Mouse (Mus musculus) liver, embryonic 15.5 days (tissue): ENCODE measurements around the gene Ccdc62. TPM values are rescaled to one million over a fixed set of nuclear protein-coding genes. Genes with fewer than 3 reads are reported as not detected.
A peak's percentile ranks its signal among the peaks of the same experiment; 100 is the strongest.

Experiments used
- ATAC-seq: fragments of 200-750 bp; cut with Nextera tagmentation; 2 replicates; pipeline ENCODE4 v1.8.0; 2017; ENCODE audit warnings: moderate number of reproducible peaks, mild to moderate bottlenecking, moderate library complexity; ENCODE audit not compliant: insufficient read depth
- H3K27ac ChIP-seq: fragments of 300-500 bp; sonication (generic); replicated peaks from 2 replicates; pipeline ENCODE4 v1.5.1; 2015; ENCODE audit warnings: mild to moderate bottlenecking, inconsistent platforms
- H3K27me3 ChIP-seq: fragments of 300-500 bp; sonication (generic); 2 replicates; pipeline ENCODE4 v1.6.1; 2015; ENCODE audit warnings: mild to moderate bottlenecking, inconsistent platforms
- H3K36me3 ChIP-seq: fragments of 300-500 bp; sonication (generic); replicated peaks from 2 replicates; pipeline ENCODE4 v1.6.1; 2015; ENCODE audit warnings: moderate library complexity, mild to moderate bottlenecking, inconsistent platforms
- H3K4me1 ChIP-seq: fragments of 300-500 bp; sonication (generic); replicated peaks from 2 replicates; pipeline ENCODE4 v1.6.1; 2015; ENCODE audit warnings: inconsistent platforms
- H3K4me2 ChIP-seq: fragments of 300-500 bp; sonication (generic); 2 replicates; pipeline ENCODE4 v1.6.1; 2015; ENCODE audit warnings: moderate library complexity, mild to moderate bottlenecking, inconsistent platforms
- H3K4me3 ChIP-seq: fragments of 300-500 bp; sonication (generic); replicated peaks from 2 replicates; pipeline ENCODE4 v1.5.1; 2015; ENCODE audit warnings: mild to moderate bottlenecking, inconsistent platforms
- H3K9ac ChIP-seq: fragments of 300-500 bp; sonication (generic); 2 replicates; pipeline ENCODE4 v1.6.1; 2015; ENCODE audit warnings: moderate library complexity, mild to moderate bottlenecking, inconsistent platforms
- H3K9me3 ChIP-seq: fragments of 300-500 bp; sonication (generic); replicated peaks from 2 replicates; pipeline ENCODE4 v1.6.1; 2016; ENCODE audit warnings: inconsistent platforms
- WGBS: fragments of 180-500 bp; shearing (Covaris S2); methylation state at CpG from one replicate; pipeline ENCODE4 v1.1.7; 2015; ENCODE audit warnings: mixed read lengths; ENCODE audit not compliant: insufficient replicate concordance; 5-methylcytosine and 5-hydroxymethylcytosine counted together
- polyA plus RNA-seq: library from polyadenylated mRNA; unstranded; fragments of >200 nt; fragmentation: Nextera tagmentation; extraction: Ambion mirVana; gene quantifications from 2 replicates; pipeline ENCODE4 v1.2.1, GENCODE M21; 2015

Ccdc62 gene
- polyA plus RNA-seq, 1 experiment from 2014 or later, result 3.2 TPM

- Histone ChIP-seq H3K4me2 (no peak overlapping the region), H3K36me3 (no peaks in the 10 kb centered on the region), H3K9ac (no peak overlapping the region), H3K27ac (peak overlapping the region; percentile 55), H3K4me3 (no peak overlapping the region), H3K27me3 (peaks cover under 1% of the 10 kb centered on the region; the same call in 1 of the 2 replicates), H3K9me3 (no peaks in the 10 kb centered on the region), H3K4me1 (0 out of 2 replicates have a peak, but pooled peaks cover 14% of the 10 kb centered on the region)
- WGBS, result 75% methylated on average over 2 of the region's 2 CpGs
- peak; percentile 51; the same call in 1 of the 2 replicates for ATAC-seq
Observed at GRCm38 (mm10) chr5:123966759-123967158, 36.3 kb downstream of the Ccdc62 start.

GRCm38 (mm10) chr5:123968468-123968867 is 38.0 kb downstream of the Ccdc62 start:
- ATAC-seq, result no peak
- Histone ChIP-seq H3K4me1 (peaks cover 21% of the 10 kb centered on the region), H3K4me3 (no peak overlapping the region), H3K27ac (no peak overlapping the region), H3K9me3 (no peaks in the 10 kb centered on the region), H3K4me2 (no peak overlapping the region), H3K27me3 (peaks cover 18% of the 10 kb centered on the region), H3K9ac (no peak overlapping the region), H3K36me3 (no peaks in the 10 kb centered on the region)
- WGBS, result 62% methylated on average over 5 of the region's 5 CpGs

GRCm38 (mm10) chr5:123969216-123969615 is 38.7 kb downstream of the Ccdc62 start:
- WGBS, result 68% methylated on average over 8 of the region's 8 CpGs
- no peak overlapping the region for H3K27ac ChIP-seq

GRCm38 (mm10) chr5:123970576-123970975 is 40.1 kb downstream of the Ccdc62 start:
- H3K36me3 ChIP-seq, result no peaks in the 10 kb centered on the region
- H3K4me2 ChIP-seq, result no peak overlapping the region
- no peak overlapping the region for H3K27ac ChIP-seq
- H3K4me1 ChIP-seq, result peaks cover 24% of the 10 kb centered on the region
- no peak overlapping the region for H3K9ac ChIP-seq
- no peak for ATAC-seq
- no peaks in the 10 kb centered on the region for H3K9me3 ChIP-seq
- H3K4me3 ChIP-seq, result no peak overlapping the region
- H3K27me3 ChIP-seq, result peaks cover 34% of the 10 kb centered on the region
- WGBS, result 66% methylated on average over 4 of the region's 4 CpGs

More at GRCm38 (mm10) chr5:123969216-123969615, 38.7 kb downstream of the Ccdc62 start:
- no peak overlapping the region for H3K9ac ChIP-seq
- peaks cover 24% of the 10 kb centered on the region for H3K4me1 ChIP-seq
- no peaks in the 10 kb centered on the region for H3K36me3 ChIP-seq
- ATAC-seq, result no peak
- H3K4me3 ChIP-seq, result no peak overlapping the region
- no peak overlapping the region for H3K4me2 ChIP-seq
- peaks cover 25% of the 10 kb centered on the region for H3K27me3 ChIP-seq
- H3K9me3 ChIP-seq, result no peaks in the 10 kb centered on the region

GRCm38 (mm10) chr5:123972453-123972852 is 42.0 kb downstream of the Ccdc62 start:
- no peak overlapping the region for H3K4me2 ChIP-seq
- H3K4me3 ChIP-seq, result no peak overlapping the region
- H3K9me3 ChIP-seq, result no peaks in the 10 kb centered on the region
- H3K4me1 ChIP-seq, result peaks cover 37% of the 10 kb centered on the region
- H3K36me3 ChIP-seq, result no peaks in the 10 kb centered on the region
- no peak overlapping the region for H3K9ac ChIP-seq
- no peak for ATAC-seq
- peaks cover 42% of the 10 kb centered on the region for H3K27me3 ChIP-seq
- 57% methylated on average over 6 of the region's 6 CpGs for WGBS
- H3K27ac ChIP-seq, result no peak overlapping the region

- Histone ChIP-seq H3K36me3 (no peaks in the 10 kb centered on the region), H3K4me3 (peak within 1 kb of the TSS; percentile 70), H3K27ac (peak within 1 kb of the TSS; percentile 83), H3K9ac (peak within 1 kb of the TSS; percentile 71), H3K4me1 (peaks cover 46% of the 10 kb centered on the region), H3K9me3 (no peaks in the 10 kb centered on the region), H3K27me3 (peaks cover 42% of the 10 kb centered on the region), H3K4me2 (peak within 1 kb of the TSS; percentile 95)
- under 1% methylated on average over 104 of the region's 106 CpGs for WGBS
- ATAC-seq, result peak; percentile 78
Observed at GRCm38 (mm10) chr5:123973299-123974178, 43.1 kb downstream of the Ccdc62 start, which contains the start of gene Hip1r. Gene Hip1r (plus strand): TSS chr5:123973628.

- peaks cover 50% of the 10 kb centered on the region for H3K4me1 ChIP-seq
- peak overlapping the region; percentile 83 for H3K27ac ChIP-seq
- peak overlapping the region; percentile 95 for H3K4me2 ChIP-seq
- no peaks in the 10 kb centered on the region for H3K36me3 ChIP-seq
- WGBS, result under 1% methylated on average over 14 of the region's 14 CpGs
- H3K27me3 ChIP-seq, result peaks cover 42% of the 10 kb centered on the region
- H3K4me3 ChIP-seq, result peak overlapping the region; percentile 70
- H3K9ac ChIP-seq, result peak overlapping the region; percentile 71
- no peak for ATAC-seq
- no peaks in the 10 kb centered on the region for H3K9me3 ChIP-seq
Observed at GRCm38 (mm10) chr5:123974179-123974485, 43.7 kb downstream of the Ccdc62 start.

- Histone ChIP-seq H3K4me2 (peak overlapping the region; percentile 95), H3K27ac (no peak overlapping the region), H3K4me1 (peaks cover 55% of the 10 kb centered on the region), H3K9me3 (no peaks in the 10 kb centered on the region), H3K9ac (0 out of 2 replicates have a peak overlapping the region, but pooled peaks have one; percentile 23), H3K36me3 (no peaks in the 10 kb centered on the region), H3K27me3 (peaks cover 42% of the 10 kb centered on the region), H3K4me3 (peak overlapping the region; percentile 70)
- WGBS, result 32% methylated on average over 11 of the region's 11 CpGs
- ATAC-seq, result no peak
Observed at GRCm38 (mm10) chr5:123974616-123975111, 44.2 kb downstream of the Ccdc62 start.

GRCm38 (mm10) chr5:123975668-123976180 is 45.2 kb downstream of the Ccdc62 start:
- 49% methylated on average over 6 of the region's 6 CpGs for WGBS
- H3K4me2 ChIP-seq, result peak overlapping the region; percentile 95
- peak overlapping the region; percentile 70 for H3K4me3 ChIP-seq
- no peaks in the 10 kb centered on the region for H3K36me3 ChIP-seq
- H3K27me3 ChIP-seq, result peaks cover 42% of the 10 kb centered on the region
- H3K27ac ChIP-seq, result peak overlapping the region; percentile 58; the same call in 1 of the 2 replicates
- no peak for ATAC-seq
- peaks cover 56% of the 10 kb centered on the region for H3K4me1 ChIP-seq
- H3K9me3 ChIP-seq, result no peaks in the 10 kb centered on the region
- H3K9ac ChIP-seq, result no peak overlapping the region

GRCm38 (mm10) chr5:123977231-123977630 is 46.8 kb downstream of the Ccdc62 start:
- no peaks in the 10 kb centered on the region for H3K36me3 ChIP-seq
- no peak overlapping the region for H3K4me3 ChIP-seq
- ATAC-seq, result no peak
- H3K27me3 ChIP-seq, result peaks cover 37% of the 10 kb centered on the region
- peaks cover 65% of the 10 kb centered on the region for H3K4me1 ChIP-seq
- no peak overlapping the region for H3K9ac ChIP-seq
- peak overlapping the region; percentile 95 for H3K4me2 ChIP-seq
- peak overlapping the region; percentile 66 for H3K27ac ChIP-seq
- no peaks in the 10 kb centered on the region for H3K9me3 ChIP-seq
- WGBS, result 65% methylated on average over 3 of the region's 3 CpGs

- H3K27me3 ChIP-seq, result peaks cover 28% of the 10 kb centered on the region
- H3K9me3 ChIP-seq, result no peaks in the 10 kb centered on the region
- peak overlapping the region; percentile 66; the same call in 1 of the 2 replicates for H3K27ac ChIP-seq
- H3K36me3 ChIP-seq, result no peaks in the 10 kb centered on the region
- H3K9ac ChIP-seq, result no peak overlapping the region
- H3K4me1 ChIP-seq, result peaks cover 69% of the 10 kb centered on the region
- ATAC-seq, result no peak
- 66% methylated on average over 5 of the region's 5 CpGs for WGBS
- H3K4me2 ChIP-seq, result no peak overlapping the region
- no peak overlapping the region for H3K4me3 ChIP-seq
Observed at GRCm38 (mm10) chr5:123978131-123978530, 47.7 kb downstream of the Ccdc62 start.
